Mouse (Mus musculus): Measurements from ENCODE around the gene Gga1.

Gene Gga1

DNA sequence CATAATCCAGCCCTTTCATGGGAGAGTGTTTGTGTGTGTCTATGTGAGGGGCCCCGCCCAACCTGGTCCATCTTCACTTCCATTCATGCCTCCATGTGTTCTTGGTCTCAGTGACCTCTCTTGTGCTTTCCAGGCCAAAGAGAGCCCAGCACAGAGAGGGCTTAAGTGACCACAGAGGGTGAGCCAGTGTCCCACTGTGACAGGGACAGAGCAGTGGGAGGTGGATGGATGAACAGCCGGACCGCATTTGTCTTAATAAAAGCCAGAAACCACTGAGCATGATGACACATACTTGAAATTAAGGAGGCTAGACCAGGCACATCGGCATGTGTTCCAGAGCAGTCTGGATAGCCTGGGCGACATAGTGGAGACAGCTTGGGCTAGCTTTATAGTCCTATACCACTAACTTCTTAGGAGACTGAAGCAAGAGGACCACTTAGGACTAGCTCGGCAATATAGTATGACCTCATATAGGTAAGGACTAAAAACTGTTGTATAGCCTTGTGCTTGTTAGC, 53.3 kb downstream of the Gga1 start:
- TF ChIP-seq GATA4 (IDR thresholded peaks at IDR 0.05; ENCODE audit: insufficient replicate concordance, low read length): no peak

DNA sequence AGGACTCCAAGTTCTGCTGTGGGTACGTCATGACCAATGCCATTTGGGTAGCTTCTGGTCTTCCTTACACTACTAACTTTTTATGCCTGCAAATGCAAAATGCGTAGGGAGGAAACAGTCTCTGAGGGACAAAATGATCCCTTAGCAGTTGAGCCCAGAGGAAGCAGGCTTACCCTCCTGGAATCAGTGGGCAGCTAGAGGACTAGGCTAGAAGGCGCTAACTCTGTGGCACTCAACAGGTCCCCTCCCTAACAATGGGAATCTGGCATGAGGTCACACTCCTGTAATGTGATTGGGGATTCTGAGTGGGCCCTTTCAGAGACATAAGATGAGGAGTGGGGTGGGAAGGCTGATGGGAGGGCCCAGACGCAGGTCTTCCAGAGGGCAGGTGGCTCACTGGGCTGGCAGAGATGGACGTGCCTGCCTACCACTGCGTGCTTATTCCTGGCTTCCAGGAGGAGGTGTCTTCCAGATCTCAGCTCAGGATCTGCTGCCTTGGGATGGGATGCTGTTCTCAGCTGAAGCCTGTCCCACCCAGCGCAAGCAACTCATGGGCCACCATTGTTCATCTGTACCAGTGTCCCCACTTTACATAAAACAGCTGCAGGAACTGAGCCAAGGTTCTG, 53.9 kb downstream of the Gga1 start:
- no peak for TF ChIP-seq GATA4 (IDR thresholded peaks at IDR 0.05; ENCODE audit: insufficient replicate concordance, low read length)

DNA sequence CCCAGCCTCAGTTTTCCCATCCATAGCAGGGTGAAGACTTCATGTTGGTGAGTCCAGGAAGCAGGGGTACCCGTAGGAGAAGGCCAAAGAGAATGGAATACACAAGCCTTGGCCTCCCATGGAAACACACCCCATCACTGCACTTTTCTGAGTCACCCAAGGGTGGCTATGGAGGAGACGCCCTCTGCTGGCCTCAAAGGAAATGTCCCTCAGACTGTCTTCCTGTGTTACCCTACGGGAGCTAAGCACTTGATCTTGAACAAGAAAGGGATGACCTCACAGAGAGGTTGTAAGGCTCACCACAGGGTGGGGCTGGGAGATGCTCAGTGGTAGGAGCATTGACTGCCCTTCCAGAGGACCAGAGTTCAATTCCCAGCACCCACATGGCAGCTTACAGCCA, 54.6 kb downstream of the Gga1 start:
- no peak for TF ChIP-seq GATA4 (IDR thresholded peaks at IDR 0.05; ENCODE audit: insufficient replicate concordance, low read length)

DNA sequence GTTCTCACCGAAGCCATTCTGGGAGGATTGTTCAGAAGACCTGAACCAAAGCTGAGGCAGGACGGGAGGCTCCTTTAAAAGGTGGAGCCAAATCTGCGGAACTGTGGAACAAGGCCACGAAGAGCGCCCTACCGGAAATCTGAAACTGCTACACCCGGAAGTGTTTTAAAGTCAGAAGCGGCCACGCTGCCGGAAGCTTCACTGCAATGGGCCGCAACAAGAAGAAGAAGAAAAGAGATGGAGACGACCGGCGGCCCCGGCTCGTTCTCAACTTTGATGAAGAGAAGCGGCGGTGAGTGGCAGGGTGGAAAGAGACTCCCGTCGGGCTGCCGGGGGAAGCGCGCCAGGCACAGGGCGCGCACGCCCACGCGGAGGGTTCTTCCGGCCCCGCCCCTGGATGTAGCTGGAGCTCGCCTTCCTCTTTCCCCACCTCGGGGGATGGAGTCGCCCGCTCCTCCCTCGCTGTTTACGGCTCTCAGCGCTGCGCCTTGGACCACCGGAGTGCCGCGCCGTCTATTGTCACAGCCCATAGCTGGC, 57.9 kb downstream of the Gga1 start, which contains the start of gene Nol12:
TSS of gene Nol12 (plus strand) at position 150 of the 537 bp plus-strand sequence.
- TF ChIP-seq GATA4 (IDR thresholded peaks at IDR 0.05; ENCODE audit: insufficient replicate concordance, low read length): 0 out of 2 replicates have a peak, but pooled peaks have one; percentile 3

DNA sequence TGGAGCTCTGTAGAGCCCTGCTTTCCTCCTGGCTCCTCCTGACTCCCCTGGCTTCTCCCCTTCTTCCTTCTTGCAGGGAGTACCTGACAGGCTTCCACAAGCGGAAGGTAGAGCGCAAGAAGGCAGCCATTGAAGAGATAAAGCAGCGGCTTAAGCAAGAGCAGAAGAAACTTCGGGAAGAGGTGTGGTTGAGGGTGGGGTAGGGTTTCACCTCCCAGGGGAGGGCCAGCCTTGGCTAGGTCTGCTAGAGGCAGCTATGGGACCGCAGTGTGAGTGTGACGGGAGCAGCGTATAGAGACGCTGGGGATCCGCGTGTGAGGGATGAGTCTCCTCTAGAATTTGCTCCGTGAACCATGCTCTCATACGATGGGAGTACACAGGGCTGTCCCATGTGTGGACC, 59.4 kb downstream of the Gga1 start:
- no peak for TF ChIP-seq GATA4 (IDR thresholded peaks at IDR 0.05; ENCODE audit: insufficient replicate concordance, low read length)

DNA sequence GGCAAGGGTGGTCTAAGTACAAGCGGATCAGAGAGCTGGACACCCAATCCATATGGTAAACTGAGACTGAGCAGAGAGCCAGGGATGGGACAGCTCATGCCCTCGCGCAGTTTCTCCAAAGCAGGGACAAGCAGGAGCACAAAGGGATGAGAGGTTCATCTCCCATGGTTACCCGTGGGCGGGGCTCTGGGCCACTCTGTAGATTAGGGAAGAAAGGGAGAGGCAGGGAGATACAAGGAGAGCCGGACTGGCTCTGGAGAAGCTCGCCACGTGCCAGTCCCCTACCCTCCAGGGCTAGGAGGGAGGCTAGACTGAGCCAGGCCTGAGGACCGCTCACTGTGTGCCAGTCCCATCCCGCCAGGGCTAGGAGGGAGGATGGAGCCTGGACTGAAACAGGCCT, 60.3 kb downstream of the Gga1 start:
- no peak for TF ChIP-seq GATA4 (IDR thresholded peaks at IDR 0.05; ENCODE audit: insufficient replicate concordance, low read length)

DNA sequence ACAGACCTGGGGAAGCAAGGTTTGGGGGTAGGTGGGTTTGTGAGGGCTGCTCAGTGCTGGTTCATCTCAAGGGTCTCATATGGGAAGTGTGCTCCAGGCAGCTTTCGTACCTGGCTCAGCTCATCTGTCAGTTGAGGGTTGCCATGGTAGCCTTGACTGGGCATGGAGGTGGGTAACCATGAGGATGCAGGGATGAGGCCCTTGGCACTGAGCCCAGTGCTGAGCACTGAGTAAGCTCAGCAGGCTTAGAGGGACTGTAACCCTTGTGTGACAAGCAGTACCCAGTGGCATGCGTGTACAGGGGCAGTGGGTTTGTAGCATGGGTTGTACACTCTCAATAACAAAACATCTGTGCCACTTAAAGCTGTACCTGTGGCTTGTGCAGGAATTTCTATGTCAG, 61.0 kb downstream of the Gga1 start:
- TF ChIP-seq GATA4 (IDR thresholded peaks at IDR 0.05; ENCODE audit: insufficient replicate concordance, low read length): no peak

DNA sequence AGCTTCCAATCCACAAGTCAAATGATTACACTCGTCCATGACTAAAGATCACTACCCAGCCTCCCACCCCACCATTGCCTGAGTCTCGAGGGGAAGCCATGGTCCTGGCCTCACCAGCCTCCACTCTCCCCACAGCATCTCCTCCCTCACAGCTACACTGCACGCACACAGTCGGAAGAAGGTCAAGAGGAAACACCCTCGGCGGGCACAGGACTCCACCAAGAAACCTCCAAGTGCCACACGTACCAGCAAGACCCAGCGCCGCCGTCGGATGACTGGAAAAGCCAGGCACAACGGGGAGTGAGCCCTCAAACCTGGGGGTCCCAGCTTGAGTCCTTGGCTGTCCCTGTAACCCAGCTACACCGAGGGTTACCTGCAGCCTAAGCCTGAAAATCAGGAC, 63.3 kb downstream of the Gga1 start:
- TF ChIP-seq GATA4 (IDR thresholded peaks at IDR 0.05; ENCODE audit: insufficient replicate concordance, low read length): no peak

DNA sequence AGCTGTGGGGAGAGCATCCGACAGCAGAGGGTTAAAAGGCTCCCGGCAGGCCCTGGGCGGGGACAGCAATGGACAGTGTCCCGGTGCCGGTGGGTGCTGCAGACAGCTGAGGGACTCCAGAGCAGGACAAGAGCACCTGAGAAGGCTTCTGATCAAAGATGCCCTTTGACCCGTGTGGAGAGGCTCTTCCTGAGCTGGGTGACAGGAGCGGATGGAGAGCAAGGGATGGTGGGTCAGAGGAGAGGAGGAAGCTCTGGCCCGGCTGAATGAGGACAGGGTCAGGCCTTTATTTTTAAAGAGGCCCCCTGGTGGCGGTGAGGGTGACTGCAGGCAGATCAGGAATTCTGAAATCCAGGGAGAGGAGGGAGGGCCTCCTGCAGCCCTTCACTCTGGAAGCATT, 65.7 kb downstream of the Gga1 start:
- TF ChIP-seq GATA4 (IDR thresholded peaks at IDR 0.05; ENCODE audit: insufficient replicate concordance, low read length): no peak

Data from liver, adult (tissue).